Mouse (Mus musculus): ENCODE results near the gene Vmn1r94. TPM values are rescaled to one million over a fixed set of nuclear protein-coding genes. Genes with fewer than 3 reads are reported as not detected.
"Not testable (repeated sequence)": the region's sequence is repeated elsewhere in the genome, so short reads cannot be mapped to it uniquely, and the experiment has no call there.

Gene Vmn1r94
- not detected in 2 replicates for polyA plus RNA-seq (2014; fragmentation: Nextera tagmentation; extraction: Ambion mirVana)

DNA sequence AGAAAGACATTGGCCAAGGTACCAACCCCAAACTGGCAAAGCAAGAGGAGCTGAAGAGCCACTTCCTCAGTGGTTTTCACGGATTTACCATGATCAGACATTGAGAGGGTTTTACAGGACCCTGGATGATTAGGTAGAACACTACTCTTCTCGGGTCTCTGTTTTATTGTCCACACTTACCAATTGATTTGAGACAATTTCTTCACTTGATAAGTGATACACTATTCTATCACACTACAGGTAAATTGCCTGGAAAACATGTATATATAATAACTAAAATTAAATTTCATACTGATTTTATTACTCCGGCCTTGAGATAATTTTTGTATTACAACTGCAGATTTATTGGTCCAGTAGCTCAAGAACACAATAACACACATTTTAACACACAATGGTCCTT lies at the start of gene Vmn1r94:
TSS of gene Vmn1r94 (minus strand) at position 101 of the 400 bp plus-strand sequence.
- H3K9me3 ChIP-seq (ENCODE audit: control insufficient read depth, low read length); H3K4me2 ChIP-seq (ENCODE audit: low read length); H3K4me1 ChIP-seq (replicated peaks; ENCODE audit: control insufficient read depth, insufficient read depth, low read length); H3K27me3 ChIP-seq (replicated peaks; ENCODE audit: control insufficient read depth, insufficient read depth, low read length); H3K4me3 ChIP-seq (ENCODE audit: low read depth, low read length); ATAC-seq (replicated peaks; ENCODE audit: low FRiP score, low TSS enrichment, low read depth); H3K9ac ChIP-seq (ENCODE audit: low read length); DNase-seq (ENCODE audit: low spot score); H3K27ac ChIP-seq (ENCODE audit: low read depth); H3K36me3 ChIP-seq (ENCODE audit: control insufficient read depth, insufficient read depth, low read length): not testable (repeated sequence)
- WGBS: no CpG with 5 or more reads among the region's 3 CpGs

- not testable (repeated sequence) for H3K4me1 ChIP-seq (replicated peaks; ENCODE audit: control insufficient read depth, insufficient read depth, low read length); H3K27ac ChIP-seq (ENCODE audit: low read depth); DNase-seq (ENCODE audit: low spot score); H3K4me3 ChIP-seq (ENCODE audit: low read depth, low read length); H3K9ac ChIP-seq (ENCODE audit: low read length); ATAC-seq (replicated peaks; ENCODE audit: low FRiP score, low TSS enrichment, low read depth); H3K36me3 ChIP-seq (ENCODE audit: control insufficient read depth, insufficient read depth, low read length); H3K9me3 ChIP-seq (ENCODE audit: control insufficient read depth, low read length); H3K4me2 ChIP-seq (ENCODE audit: low read length); H3K27me3 ChIP-seq (replicated peaks; ENCODE audit: control insufficient read depth, insufficient read depth, low read length)
- WGBS: no CpG with 5 or more reads among the region's 2 CpGs
Measured at GRCm38 (mm10) chr7:20205507-20205906, 37.3 kb upstream of the Vmn1r94 start, which contains the start of gene Gm6164. Gene Gm6164 (minus strand): TSS chr7:20205607.

DNA sequence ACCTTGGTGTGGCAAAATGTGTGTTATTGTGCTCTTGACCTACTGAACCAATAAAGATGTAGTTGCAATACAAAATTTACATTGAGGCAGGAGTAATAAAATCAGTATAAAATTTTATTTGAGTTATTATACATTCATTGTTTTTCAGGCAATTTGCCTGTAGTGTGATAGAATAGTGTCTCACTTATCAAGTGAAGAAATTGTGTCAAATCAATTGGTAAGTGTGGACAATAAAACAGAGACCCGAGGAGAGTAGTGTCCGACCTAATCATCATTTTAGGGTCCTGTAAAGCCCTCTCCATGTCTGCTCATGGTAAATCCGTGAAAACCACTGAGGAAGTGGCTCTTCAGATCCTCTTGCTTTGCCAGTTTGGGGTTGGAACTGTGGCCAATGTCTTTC lies 25.2 kb upstream of the Vmn1r94 start, which contains the start of gene Vmn1r95:
TSS of gene Vmn1r95 (plus strand) at position 301 of the 400 bp plus-strand sequence.
- not testable (repeated sequence) for H3K27me3 ChIP-seq (replicated peaks; ENCODE audit: control insufficient read depth, insufficient read depth, low read length); H3K4me2 ChIP-seq (ENCODE audit: low read length); H3K27ac ChIP-seq (ENCODE audit: low read depth); H3K9me3 ChIP-seq (ENCODE audit: control insufficient read depth, low read length); H3K36me3 ChIP-seq (ENCODE audit: control insufficient read depth, insufficient read depth, low read length); H3K4me1 ChIP-seq (replicated peaks; ENCODE audit: control insufficient read depth, insufficient read depth, low read length); DNase-seq (ENCODE audit: low spot score); H3K4me3 ChIP-seq (ENCODE audit: low read depth, low read length); H3K9ac ChIP-seq (ENCODE audit: low read length); ATAC-seq (replicated peaks; ENCODE audit: low FRiP score, low TSS enrichment, low read depth)
- WGBS: no CpG with 5 or more reads among the region's 3 CpGs

GRCm38 (mm10) chr7:20138988-20139387 lies 29.2 kb downstream of the Vmn1r94 start, which contains the start of gene Vmn1r93:
Gene Vmn1r93 (minus strand): TSS chr7:20139088.
- H3K4me1 ChIP-seq (replicated peaks; ENCODE audit: control insufficient read depth, insufficient read depth, low read length); H3K4me3 ChIP-seq (ENCODE audit: low read depth, low read length); H3K36me3 ChIP-seq (ENCODE audit: control insufficient read depth, insufficient read depth, low read length); DNase-seq (ENCODE audit: low spot score); H3K9me3 ChIP-seq (ENCODE audit: control insufficient read depth, low read length); H3K27ac ChIP-seq (ENCODE audit: low read depth); ATAC-seq (replicated peaks; ENCODE audit: low FRiP score, low TSS enrichment, low read depth); H3K4me2 ChIP-seq (ENCODE audit: low read length); H3K9ac ChIP-seq (ENCODE audit: low read length); H3K27me3 ChIP-seq (replicated peaks; ENCODE audit: control insufficient read depth, insufficient read depth, low read length): not testable (repeated sequence)
- WGBS: no CpG with 5 or more reads among the region's 5 CpGs

GRCm38 (mm10) chr7:20122479-20122878 lies 45.7 kb downstream of the Vmn1r94 start, which contains the start of gene Gm16442:
Gene Gm16442 (minus strand): TSS chr7:20122579.
- H3K27ac ChIP-seq (ENCODE audit: low read depth); H3K4me3 ChIP-seq (ENCODE audit: low read depth, low read length); DNase-seq (ENCODE audit: low spot score); H3K9me3 ChIP-seq (ENCODE audit: control insufficient read depth, low read length); H3K36me3 ChIP-seq (ENCODE audit: control insufficient read depth, insufficient read depth, low read length); ATAC-seq (replicated peaks; ENCODE audit: low FRiP score, low TSS enrichment, low read depth); H3K4me2 ChIP-seq (ENCODE audit: low read length); H3K27me3 ChIP-seq (replicated peaks; ENCODE audit: control insufficient read depth, insufficient read depth, low read length); H3K4me1 ChIP-seq (replicated peaks; ENCODE audit: control insufficient read depth, insufficient read depth, low read length); H3K9ac ChIP-seq (ENCODE audit: low read length): not testable (repeated sequence)
- WGBS: no CpG with 5 or more reads among the region's 2 CpGs

Other genes starting within 250 kb of the Vmn1r94 start
- 10.6 and 11.9 TPM in 2 replicates for gene Pvr, start 247.2 kb downstream of the Vmn1r94 start, polyA plus RNA-seq (2014; fragmentation: Nextera tagmentation; extraction: Ambion mirVana)
- 1.1 and 1.7 TPM in 2 replicates for gene Igsf23, start 217.6 kb downstream of the Vmn1r94 start, polyA plus RNA-seq (2014; fragmentation: Nextera tagmentation; extraction: Ambion mirVana)
- 0.05 TPM in 1 of 2 replicates, not detected in the other for gene Ceacam20, start 203.0 kb downstream of the Vmn1r94 start, polyA plus RNA-seq (2014; fragmentation: Nextera tagmentation; extraction: Ambion mirVana)
- gene Nlrp9b, start 176.9 kb downstream of the Vmn1r94 start, polyA plus RNA-seq (2014; fragmentation: Nextera tagmentation; extraction: Ambion mirVana): not detected in 2 replicates
- gene Vmn1r91, start 68.7 kb downstream of the Vmn1r94 start, polyA plus RNA-seq (2014; fragmentation: Nextera tagmentation; extraction: Ambion mirVana): not detected in 2 replicates
- gene Gm16442, start 45.8 kb downstream of the Vmn1r94 start, polyA plus RNA-seq (2014; fragmentation: Nextera tagmentation; extraction: Ambion mirVana): not detected in 2 replicates
- gene Vmn1r93, start 29.3 kb downstream of the Vmn1r94 start, polyA plus RNA-seq (2014; fragmentation: Nextera tagmentation; extraction: Ambion mirVana): not detected in 2 replicates
- not detected in 2 replicates for gene Vmn1r95, start 25.3 kb upstream of the Vmn1r94 start, polyA plus RNA-seq (2014; fragmentation: Nextera tagmentation; extraction: Ambion mirVana)
- gene Gm6164, start 37.2 kb upstream of the Vmn1r94 start, polyA plus RNA-seq (2014; fragmentation: Nextera tagmentation; extraction: Ambion mirVana): not detected in 2 replicates
- not detected in 2 replicates for gene Gm4498, start 65.5 kb upstream of the Vmn1r94 start, polyA plus RNA-seq (2014; fragmentation: Nextera tagmentation; extraction: Ambion mirVana)
- not detected in 2 replicates for gene Gm5890, start 94.5 kb upstream of the Vmn1r94 start, polyA plus RNA-seq (2014; fragmentation: Nextera tagmentation; extraction: Ambion mirVana)
- not detected in 2 replicates for gene Gm4133, start 165.7 kb upstream of the Vmn1r94 start, polyA plus RNA-seq (2014; fragmentation: Nextera tagmentation; extraction: Ambion mirVana)
- not detected in 2 replicates for gene Gm5728, start 207.0 kb upstream of the Vmn1r94 start, polyA plus RNA-seq (2014; fragmentation: Nextera tagmentation; extraction: Ambion mirVana)
- gene Vmn1r100, start 249.6 kb upstream of the Vmn1r94 start, polyA plus RNA-seq (2014; fragmentation: Nextera tagmentation; extraction: Ambion mirVana): not detected in 2 replicates

Measured in intestine, embryonic 14.5 days (tissue).